Mouse (Mus musculus) hindbrain, postnatal 0 days (tissue): ENCODE measurements around the gene Hcfc1. TPM values are rescaled to one million over a fixed set of nuclear protein-coding genes. Genes with fewer than 3 reads are reported as not detected.

Experiments used
- ATAC-seq: fragments of 200-750 bp; cut with Nextera tagmentation; 2 replicates; pipeline ENCODE4 v1.8.0; 2017; ENCODE audit warnings: mild to moderate bottlenecking, moderate TSS enrichment, moderate library complexity
- DNase-seq: peaks from one replicate; pipeline ENCODE4 v3.0.0-alpha.2; 2015; ENCODE audit warnings: low spot score
- H3K27ac ChIP-seq: fragments of 300-500 bp; sonication (generic); 2 replicates; pipeline ENCODE4 v1.5.1; 2014; ENCODE audit warnings: mild to moderate bottlenecking
- H3K27me3 ChIP-seq: fragments of 300-500 bp; sonication (generic); 2 replicates; pipeline ENCODE4 v1.6.1; 2014; ENCODE audit warnings: low read length, mixed read lengths; ENCODE audit not compliant: insufficient read depth
- H3K36me3 ChIP-seq: fragments of 300-500 bp; sonication (generic); 2 replicates; pipeline ENCODE4 v1.6.1; 2014; ENCODE audit warnings: low read length, mixed read lengths; ENCODE audit not compliant: insufficient read depth
- H3K4me1 ChIP-seq: fragments of 300-500 bp; sonication (generic); 2 replicates; pipeline ENCODE4 v1.6.1; 2014; ENCODE audit warnings: antibody characterized with exemption, low read length, mixed read lengths; ENCODE audit not compliant: insufficient read depth
- H3K4me2 ChIP-seq: fragments of 300-500 bp; sonication (generic); 2 replicates; pipeline ENCODE4 v1.6.1; 2014; ENCODE audit warnings: low read depth, mild to moderate bottlenecking, low read length, moderate library complexity, mixed read lengths
- H3K4me3 ChIP-seq: fragments of 300-500 bp; sonication (generic); 2 replicates; pipeline ENCODE4 v1.5.1; 2014; ENCODE audit warnings: low read length
- H3K9ac ChIP-seq: fragments of 300-500 bp; sonication (generic); replicated peaks from 2 replicates; pipeline ENCODE4 v1.6.1; 2014; ENCODE audit warnings: mild to moderate bottlenecking, low read length, moderate library complexity, mixed read lengths
- H3K9me3 ChIP-seq: fragments of 300-500 bp; sonication (generic); 2 replicates; pipeline ENCODE4 v1.6.1; 2016; ENCODE audit warnings: low read length, mixed read lengths
- CTCF ChIP-seq: IDR thresholded peaks from 2 replicates; pipeline ENCODE4 v1.5.1; 2016; ENCODE audit warnings: antibody characterized with exemption, control low read depth, low read depth
- WGBS: fragments of 180-500 bp; shearing (Covaris S2); extraction: QIAGEN DNeasy Blood & Tissue Kit; methylation state at CpG from one replicate; pipeline ENCODE4 v1.1.7; 2014; 5-methylcytosine and 5-hydroxymethylcytosine counted together
- polyA plus RNA-seq: library from polyadenylated mRNA; unstranded; fragments of >200 nt; fragmentation: Nextera tagmentation; extraction: Ambion mirVana; gene quantifications from 2 replicates; pipeline ENCODE4 v1.2.1, GENCODE M21; 2015
- total RNA-seq: library from RNA; depleted of rRNA; stranded (reverse); fragments of >200 nt; gene quantifications from 2 replicates; pipeline ENCODE4 v1.2.3, GENCODE M21; 2014

The Hcfc1 gene
- total and polyA plus RNA-seq, 2 experiments from 2014 or later = 34.9 to 133 TPM

DNA sequence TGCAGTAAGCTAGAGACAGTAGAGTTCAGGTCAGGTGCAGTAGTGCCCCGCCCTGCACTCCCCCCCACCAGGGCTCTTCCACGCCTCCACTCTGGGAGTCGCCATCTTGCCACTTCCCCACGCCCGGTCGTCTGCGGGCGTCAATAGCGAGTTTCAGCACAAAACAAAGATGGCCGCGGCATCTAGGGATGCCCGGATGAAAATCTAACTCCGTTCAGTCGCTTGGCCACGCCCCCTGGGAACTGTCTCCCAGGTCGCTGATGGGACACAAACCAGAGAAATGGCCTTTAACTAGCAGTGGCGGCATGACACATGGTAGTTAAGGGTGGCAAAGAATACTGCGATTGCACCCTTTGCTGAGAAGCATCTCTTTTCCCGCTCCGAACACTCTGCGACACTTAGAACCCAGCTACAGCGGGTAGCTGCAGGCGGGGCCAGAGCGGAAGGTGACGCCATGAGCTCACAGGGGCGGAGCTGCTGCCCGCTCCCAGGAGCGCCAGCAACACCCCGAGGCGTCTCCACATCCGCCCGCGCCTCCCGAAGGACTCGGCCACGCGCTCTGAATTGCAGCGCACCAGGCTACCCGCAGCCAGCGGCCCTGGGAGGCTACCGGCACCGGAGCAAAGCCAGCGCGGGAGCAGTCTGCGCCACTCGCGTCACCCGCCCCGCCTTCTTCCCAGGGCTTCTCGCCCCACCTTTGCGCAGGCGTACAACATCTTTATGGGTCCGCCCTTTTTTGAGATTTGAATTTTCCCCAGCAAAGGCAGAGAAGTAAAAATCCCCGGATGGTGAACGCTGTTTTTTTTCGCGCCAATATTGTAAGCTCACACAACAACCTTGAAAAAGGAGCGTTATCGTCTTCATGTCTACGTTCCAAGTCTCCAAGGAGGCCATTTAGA, 1.3 kb upstream of the Hcfc1 start:
- ATAC-seq (peak; percentile 92), DNase-seq (peak; percentile 94)
- Histone ChIP-seq H3K9ac (peak overlapping the region; percentile 70), H3K4me3 (peak overlapping the region; percentile 62), H3K4me1 (no peaks in the 10 kb centered on the region), H3K27ac (peak overlapping the region; percentile 97), H3K9me3 (no peaks in the 10 kb centered on the region), H3K27me3 (no peaks in the 10 kb centered on the region), H3K36me3 (no peaks in the 10 kb centered on the region), H3K4me2 (peak overlapping the region; percentile 67)
- 25% methylated on average over 52 of the region's 60 CpGs for WGBS
- TF ChIP-seq CTCF = no peak

DNA sequence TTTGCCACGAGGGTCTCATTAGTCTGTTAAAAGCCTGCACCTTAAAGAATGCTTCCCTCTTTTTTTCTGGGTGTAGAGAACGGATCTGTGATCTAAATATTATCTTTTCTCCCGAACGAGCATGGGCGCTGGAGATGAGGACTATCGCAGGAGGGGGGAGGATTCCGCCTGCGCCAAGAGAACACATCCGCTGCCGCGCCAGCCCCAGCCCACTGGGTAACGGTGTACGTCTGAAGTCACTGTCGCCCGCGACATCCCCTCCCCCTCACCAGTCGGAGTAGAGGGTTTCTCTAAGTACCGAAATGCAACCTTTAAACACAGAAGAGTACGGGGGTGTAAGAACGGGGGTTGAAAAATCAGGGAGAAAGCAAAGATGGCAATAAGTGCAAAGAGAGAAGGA, 850 bp downstream of the Hcfc1 start:
- H3K4me2 ChIP-seq = peak overlapping the region; percentile 67
- TF ChIP-seq CTCF = no peak
- 25% methylated on average over 20 of the region's 20 CpGs for WGBS
- peak overlapping the region; percentile 62 for H3K4me3 ChIP-seq
- H3K9me3 ChIP-seq = no peaks in the 10 kb centered on the region
- H3K9ac ChIP-seq = peak overlapping the region; percentile 70
- H3K27ac ChIP-seq = peak overlapping the region; percentile 97; the same call in 1 of the 2 replicates
- H3K36me3 ChIP-seq = no peaks in the 10 kb centered on the region
- DNase-seq (peak; percentile 59), ATAC-seq (no peak)
- no peaks in the 10 kb centered on the region for H3K4me1 ChIP-seq
- H3K27me3 ChIP-seq = no peaks in the 10 kb centered on the region

GRCm38 (mm10) chrX:73964363-73964762, 1.8 kb downstream of the Hcfc1 start:
- 55% methylated on average over 3 of the region's 3 CpGs for WGBS
- H3K27ac ChIP-seq = no peak overlapping the region; the same call in 1 of the 2 replicates

DNA sequence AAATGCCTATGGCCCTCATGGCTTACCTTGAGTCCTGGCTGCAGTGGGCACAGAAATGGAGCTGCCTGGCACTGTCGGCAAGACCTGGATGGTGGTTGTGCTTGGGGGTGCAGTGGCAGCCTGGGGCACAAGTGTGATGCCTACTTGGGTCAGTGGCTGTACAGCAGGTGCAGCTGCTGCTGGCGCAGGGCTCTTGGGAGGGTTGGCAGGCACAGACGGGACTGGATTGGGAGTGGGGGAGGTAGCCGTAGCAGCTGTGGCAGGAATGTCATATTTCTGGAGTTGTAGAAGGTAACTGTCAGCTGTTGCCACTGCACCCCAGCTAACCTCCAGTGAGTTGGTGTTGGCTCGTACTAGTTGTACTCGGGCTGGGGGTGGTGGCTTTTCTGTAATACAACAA, 11.2 kb downstream of the Hcfc1 start:
- no peak for ATAC-seq
- H3K9me3 ChIP-seq = no peaks in the 10 kb centered on the region
- WGBS = 81% methylated on average over 6 of the region's 6 CpGs

More at GRCm38 (mm10) chrX:73964363-73964762, 1.8 kb downstream of the Hcfc1 start:
- TF ChIP-seq CTCF = no peak
- Histone ChIP-seq H3K9ac (peak overlapping the region; percentile 70), H3K9me3 (no peaks in the 10 kb centered on the region), H3K4me3 (peak overlapping the region; percentile 62), H3K4me1 (no peaks in the 10 kb centered on the region), H3K36me3 (no peaks in the 10 kb centered on the region), H3K27me3 (no peaks in the 10 kb centered on the region), H3K4me2 (peak overlapping the region; percentile 67)
- no peak for DNase-seq
- no peak for ATAC-seq

DNA sequence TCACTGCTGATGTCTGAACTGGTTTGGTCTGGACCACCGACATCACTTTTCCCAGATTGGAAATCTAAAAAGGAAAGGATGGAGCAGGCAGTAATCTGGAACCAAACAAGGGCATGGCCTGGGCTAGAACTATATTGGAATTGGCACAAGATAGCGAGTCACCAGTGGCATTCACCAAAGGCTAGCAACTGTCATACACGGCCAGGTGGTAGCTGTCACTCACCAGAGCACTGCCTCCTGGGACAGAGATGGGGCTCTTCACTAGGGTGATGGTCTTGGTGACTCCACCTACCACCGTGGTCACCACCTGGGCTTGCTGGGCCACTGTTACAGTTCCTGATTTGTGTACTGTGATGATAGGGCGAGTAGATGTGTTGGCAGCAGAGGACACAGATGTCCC, 13.6 kb downstream of the Hcfc1 start:
- DNase-seq (no peak), ATAC-seq (no peak)
- H3K27me3 ChIP-seq = no peaks in the 10 kb centered on the region
- H3K4me3 ChIP-seq = no peak overlapping the region
- H3K4me2 ChIP-seq = no peak overlapping the region
- H3K4me1 ChIP-seq = no peaks in the 10 kb centered on the region
- no peak overlapping the region for H3K9ac ChIP-seq
- no peak overlapping the region for H3K27ac ChIP-seq
- H3K36me3 ChIP-seq = peaks cover 37% of the 10 kb centered on the region
- WGBS = 86% methylated on average over 5 of the region's 5 CpGs
- no peak for TF ChIP-seq CTCF
- H3K9me3 ChIP-seq = no peaks in the 10 kb centered on the region

More for the DNA sequence above, 11.2 kb downstream of the Hcfc1 start:
- peaks cover 38% of the 10 kb centered on the region for H3K36me3 ChIP-seq
- no peak for DNase-seq
- H3K4me2 ChIP-seq = no peak overlapping the region
- H3K9ac ChIP-seq = no peak overlapping the region
- no peak overlapping the region for H3K4me3 ChIP-seq
- no peaks in the 10 kb centered on the region for H3K27me3 ChIP-seq
- no peaks in the 10 kb centered on the region for H3K4me1 ChIP-seq
- H3K27ac ChIP-seq = no peak overlapping the region
- no peak for TF ChIP-seq CTCF

DNA sequence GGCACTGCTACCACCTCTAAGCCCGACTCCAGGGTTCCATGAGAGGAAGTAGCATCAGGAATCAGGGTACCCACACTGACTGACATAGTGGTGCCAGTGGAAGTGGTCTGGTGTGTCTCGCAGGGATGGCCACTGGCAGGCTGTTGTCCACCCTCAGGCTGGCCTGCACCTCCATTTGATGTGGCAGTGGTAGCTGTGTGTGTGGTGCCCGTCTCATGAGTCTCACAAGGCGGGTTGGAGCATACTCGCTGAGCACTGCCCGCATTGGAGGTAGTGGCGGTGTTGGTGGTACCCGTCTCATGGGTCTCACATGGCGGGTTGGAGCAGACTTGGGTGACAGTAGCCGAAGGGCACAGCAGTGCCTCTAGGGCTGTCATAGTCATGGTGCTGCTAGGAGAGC, 16.8 kb downstream of the Hcfc1 start:
- H3K36me3 ChIP-seq = peaks cover 44% of the 10 kb centered on the region
- H3K9me3 ChIP-seq = no peaks in the 10 kb centered on the region
- ATAC-seq = no peak
- no peak overlapping the region for H3K9ac ChIP-seq
- no peaks in the 10 kb centered on the region for H3K27me3 ChIP-seq
- no peak for TF ChIP-seq CTCF
- H3K4me3 ChIP-seq = no peak overlapping the region
- DNase-seq = no peak
- no peak overlapping the region for H3K4me2 ChIP-seq
- 92% methylated on average over 10 of the region's 10 CpGs for WGBS
- H3K27ac ChIP-seq = no peak overlapping the region
- H3K4me1 ChIP-seq = no peaks in the 10 kb centered on the region

DNA sequence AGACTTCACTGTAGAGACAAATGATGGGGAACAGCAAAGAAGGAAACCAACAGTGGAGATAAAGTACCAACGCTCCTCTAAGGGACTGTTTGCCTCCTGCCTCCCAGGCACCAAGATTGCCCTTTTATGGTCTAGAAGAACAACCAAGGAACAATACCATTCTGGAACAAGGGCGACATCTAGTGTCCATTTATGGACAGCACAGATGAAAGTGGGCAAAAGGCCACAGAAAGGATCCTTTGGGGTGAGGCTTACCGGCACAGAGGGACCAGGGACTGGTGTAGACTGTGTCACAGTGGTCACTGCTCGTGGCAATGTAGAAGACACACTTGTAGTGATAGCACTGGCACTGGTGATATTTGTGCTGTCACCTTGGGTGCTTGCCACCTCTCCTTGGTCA, 17.5 kb downstream of the Hcfc1 start:
- DNase-seq (peak; percentile 75), ATAC-seq (peak; percentile 61)
- peak; percentile 80 for TF ChIP-seq CTCF
- Histone ChIP-seq H3K9me3 (no peaks in the 10 kb centered on the region), H3K9ac (no peak overlapping the region), H3K27ac (no peak overlapping the region), H3K4me2 (no peak overlapping the region), H3K27me3 (no peaks in the 10 kb centered on the region), H3K36me3 (peaks cover 42% of the 10 kb centered on the region), H3K4me1 (no peaks in the 10 kb centered on the region), H3K4me3 (no peak overlapping the region)
- 25% methylated on average over 4 of the region's 4 CpGs for WGBS
